Mouse (Mus musculus): ENCODE data around the gene Zmynd8. TPM values are rescaled to one million over a fixed set of nuclear protein-coding genes. Genes with fewer than 3 reads are reported as not detected.

Zmynd8 gene
- total RNA-seq, 2 experiments from 2014 or later, result 13.1 to 23.3 TPM

DNA sequence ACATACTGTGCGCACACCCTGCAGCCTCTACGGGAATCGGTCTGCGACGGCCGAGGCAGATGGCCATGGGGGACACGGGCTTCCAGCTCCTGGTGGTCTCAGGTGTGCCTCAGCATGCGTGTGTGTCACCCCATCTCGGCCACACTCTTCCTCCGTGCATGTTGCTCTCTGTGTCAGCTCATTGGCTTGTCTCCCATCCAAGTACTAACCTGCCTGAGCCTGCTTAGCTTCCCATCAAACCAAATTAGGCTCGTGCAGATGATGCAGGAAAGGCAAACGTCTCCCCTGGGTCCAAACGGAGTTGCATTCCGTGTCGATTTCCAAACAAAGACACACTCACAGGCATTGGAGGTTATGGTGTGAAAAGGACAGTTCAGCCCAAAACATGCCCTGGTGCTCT is 141.0 kb downstream of the Zmynd8 start:
- no peak for TF ChIP-seq CTCF (IDR thresholded peaks at IDR 0.05)
- peak overlapping the region; percentile 48 for H3K27ac ChIP-seq
- intact Hi-C loops (cut with DNase I), result loop anchor here (10.0 kb wide), 1 partner anchor 163 kb away; the partner anchor contains the start of gene Eya2
- no peak for DNase-seq
- peak overlapping the region; percentile 22; the same call in 1 of the 2 replicates for H3K4me3 ChIP-seq

DNA sequence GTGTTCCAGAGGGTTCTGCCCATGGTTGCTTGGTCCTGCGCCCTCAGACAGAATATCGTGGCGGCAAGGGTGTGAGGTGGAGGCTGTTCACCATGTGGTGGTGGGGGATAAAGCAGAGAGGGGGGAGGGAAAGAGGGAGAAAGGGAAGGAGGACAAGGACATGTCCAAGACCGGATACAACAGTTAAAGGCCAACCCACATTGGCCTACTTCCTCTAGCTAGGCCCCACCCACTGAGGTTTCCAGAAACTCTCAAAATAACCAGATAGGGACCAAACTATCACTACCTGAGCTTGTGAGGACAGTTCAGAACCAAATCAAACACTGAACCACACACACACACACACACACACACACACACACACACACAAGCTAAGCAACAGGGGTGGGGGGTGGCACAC is 146.1 kb downstream of the Zmynd8 start:
- DNase-seq, result no peak
- no peak for TF ChIP-seq CTCF (IDR thresholded peaks at IDR 0.05)

DNA sequence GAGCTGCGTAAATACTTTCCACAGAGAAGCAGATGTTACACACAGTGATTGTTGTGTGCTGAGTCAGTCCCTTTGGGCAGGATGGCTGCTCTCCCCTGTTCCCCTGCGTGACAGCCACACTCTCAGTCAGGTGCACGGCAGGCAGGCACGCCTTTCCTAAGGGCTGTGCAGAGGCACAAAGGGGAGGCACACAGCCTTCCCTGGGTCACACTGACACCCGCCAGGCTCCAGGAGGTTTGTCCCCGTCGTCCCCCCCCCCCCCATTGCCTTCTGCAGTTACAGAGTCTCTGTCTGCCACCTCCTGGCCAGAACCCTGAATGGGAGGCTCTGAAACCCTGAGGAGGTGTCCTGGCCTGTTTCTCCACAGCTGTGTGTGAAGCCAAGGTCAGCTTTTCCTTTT is 147.7 kb downstream of the Zmynd8 start:
- Histone ChIP-seq H3K4me3 (no peak overlapping the region), H3K27ac (peak overlapping the region; percentile 46; the same call in 1 of the 2 replicates)
- peak; percentile 61 for TF ChIP-seq CTCF (IDR thresholded peaks at IDR 0.05)
- peak; percentile 64 for DNase-seq
- intact Hi-C loops (cut with DNase I), result loop anchor here (2.0 to 10.0 kb wide), 2 partner anchors 156 to 222 kb away; partner anchors contain the start of gene Eya2

More for the DNA sequence above, 146.1 kb downstream of the Zmynd8 start:
- Histone ChIP-seq H3K4me3 (no peak overlapping the region), H3K27ac (no peak overlapping the region)
- intact Hi-C loops (cut with DNase I), result loop anchor here (10.0 kb wide), 1 partner anchor 158 kb away; the partner anchor contains the start of gene Eya2

DNA sequence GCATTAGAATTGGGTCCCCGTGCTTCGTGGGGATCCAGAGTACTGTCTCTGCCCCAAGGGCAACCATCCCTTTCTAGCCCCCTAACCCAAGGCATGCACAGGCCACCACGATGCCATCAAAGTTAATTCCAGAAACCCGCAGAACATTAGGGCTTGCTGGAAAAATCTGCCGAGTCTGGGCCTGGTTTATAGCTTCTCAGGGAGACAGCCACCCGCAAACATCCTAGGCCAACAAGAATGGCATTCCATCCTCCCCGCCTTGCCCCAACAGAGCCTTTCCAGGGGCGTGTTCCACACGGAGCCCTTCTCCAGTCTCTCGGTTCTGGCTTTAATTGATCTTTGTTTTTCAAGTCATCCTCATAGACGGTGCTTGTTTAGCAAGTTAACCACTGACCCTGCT is 150.4 kb downstream of the Zmynd8 start:
- no peak for TF ChIP-seq CTCF (IDR thresholded peaks at IDR 0.05)
- peak overlapping the region; percentile 46 for H3K27ac ChIP-seq
- peak; percentile 42 for DNase-seq
- intact Hi-C loops (cut with DNase I), result no loop called here
- H3K4me3 ChIP-seq, result no peak overlapping the region

DNA sequence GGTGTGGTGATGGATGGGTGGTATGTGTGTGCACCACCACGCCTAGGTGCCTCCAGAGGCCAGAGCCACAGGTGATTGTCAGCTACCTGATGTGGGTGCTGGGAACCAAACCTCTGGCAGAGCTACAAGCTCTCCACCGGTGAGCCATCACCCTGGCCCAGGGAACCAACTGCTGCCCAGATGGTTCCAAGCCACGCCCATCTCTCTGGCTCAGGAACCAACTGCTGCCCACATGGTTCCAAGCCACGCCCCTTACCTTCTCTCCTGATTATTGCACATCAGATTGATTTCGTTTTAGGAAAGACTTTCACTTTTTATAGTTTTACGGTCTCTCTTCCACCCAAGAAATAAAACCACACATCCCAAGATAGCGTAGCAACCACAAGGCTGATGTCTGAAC is 150.8 kb downstream of the Zmynd8 start:
- peak overlapping the region; percentile 46 for H3K27ac ChIP-seq
- no peak for TF ChIP-seq CTCF (IDR thresholded peaks at IDR 0.05)
- no peak overlapping the region for H3K4me3 ChIP-seq
- intact Hi-C loops (cut with DNase I), result no loop called here
- DNase-seq, result no peak

DNA sequence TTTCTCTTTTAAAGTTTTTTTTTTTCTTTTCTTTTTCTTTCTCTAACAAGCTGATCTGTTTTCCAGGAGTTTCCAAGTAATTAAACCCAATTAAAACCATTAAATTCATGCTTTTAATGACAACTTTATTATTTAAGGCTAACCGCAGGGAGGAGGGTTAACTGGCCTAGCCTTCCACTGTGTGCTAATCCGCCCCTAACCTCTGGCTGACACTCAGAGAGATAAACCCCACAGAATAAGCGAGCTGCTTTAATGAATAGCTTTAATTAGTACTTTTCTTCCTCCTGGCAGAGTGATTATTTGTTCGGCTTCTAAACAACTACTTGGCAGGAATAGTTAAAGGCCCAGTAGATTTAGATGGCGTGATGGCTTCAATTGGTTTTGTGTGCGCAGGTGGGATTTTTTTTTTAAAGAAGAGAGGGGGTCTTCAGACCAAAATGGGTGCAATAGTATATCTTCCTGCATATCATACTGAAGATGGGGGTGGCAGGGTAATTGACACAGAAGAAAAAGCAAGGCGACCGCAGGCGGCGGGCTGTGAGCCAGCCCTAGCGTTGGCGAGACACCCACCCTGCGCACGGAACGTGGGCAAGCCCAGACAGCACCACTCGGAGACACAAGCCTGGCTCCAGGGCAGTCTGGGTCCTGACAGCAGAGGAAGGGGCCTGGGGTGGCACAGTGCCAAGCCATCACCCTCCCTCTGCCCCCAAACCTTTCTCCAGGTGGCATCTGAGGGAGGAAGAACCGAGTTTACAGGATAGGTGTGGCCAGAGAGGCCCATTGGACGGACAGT is 153.3 kb downstream of the Zmynd8 start:
- TF ChIP-seq CTCF (IDR thresholded peaks at IDR 0.05), result no peak
- no peak for DNase-seq
- Histone ChIP-seq H3K27ac (no peak overlapping the region), H3K4me3 (no peak overlapping the region)
- intact Hi-C loops (cut with DNase I), result no loop called here

DNA sequence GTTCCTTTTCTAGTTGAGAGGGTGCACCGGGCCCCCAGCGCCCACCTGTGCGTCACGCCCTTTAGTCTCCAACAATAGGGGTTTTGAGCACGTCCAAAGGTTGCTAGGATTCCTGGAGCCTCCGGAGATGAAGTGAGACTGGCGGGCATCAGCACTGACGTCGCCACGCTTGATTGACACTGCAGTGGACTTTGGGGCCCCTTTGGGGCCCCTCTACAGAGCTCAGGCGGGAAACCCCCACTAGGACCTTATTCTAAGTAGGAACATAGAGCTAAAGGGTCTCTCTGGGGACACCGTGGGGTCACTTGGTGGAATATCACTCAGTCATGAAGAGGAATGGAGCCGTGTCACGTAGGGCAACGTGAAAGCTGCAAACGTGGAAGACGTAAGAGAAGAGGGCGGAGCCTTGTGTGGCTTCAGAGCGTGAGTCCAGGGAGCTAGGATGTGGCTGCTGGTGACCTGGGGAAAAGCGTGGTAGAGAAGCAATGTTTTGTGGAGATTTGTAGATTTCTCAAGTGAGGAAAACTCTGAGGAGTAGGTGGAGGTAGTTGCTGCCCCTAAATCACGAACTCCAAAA is 156.5 kb downstream of the Zmynd8 start:
- no peak for TF ChIP-seq CTCF (IDR thresholded peaks at IDR 0.05)
- DNase-seq, result no peak
- Histone ChIP-seq H3K27ac (peak overlapping the region; percentile 72; the same call in 1 of the 2 replicates), H3K4me3 (no peak overlapping the region)
- intact Hi-C loops (cut with DNase I), result no loop called here

DNA sequence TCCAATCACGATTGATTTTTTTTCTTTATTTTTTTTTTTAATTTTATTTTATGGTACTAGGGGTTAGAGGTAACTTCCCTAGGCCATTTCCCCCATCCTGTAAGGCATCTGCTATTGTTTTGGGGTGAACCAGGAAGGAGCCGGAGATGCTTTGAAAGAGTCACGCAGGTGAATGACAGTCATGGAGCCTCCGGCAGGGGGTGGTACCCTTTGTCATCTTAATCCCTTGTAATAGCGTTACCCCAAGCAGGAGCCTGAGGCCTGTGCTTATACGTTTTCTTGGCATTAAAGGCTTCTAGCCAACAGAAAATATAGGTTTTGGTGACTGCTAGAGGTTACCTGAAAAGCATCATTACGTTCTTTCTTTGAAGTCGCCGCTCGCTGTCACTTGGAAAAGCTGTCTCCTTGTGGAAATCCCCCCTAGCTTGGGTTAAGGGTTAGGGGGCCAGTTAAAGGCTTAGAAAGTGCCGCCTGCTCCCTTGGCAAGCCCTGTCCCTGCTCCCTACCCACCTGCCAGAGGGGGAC is 157.2 kb downstream of the Zmynd8 start:
- intact Hi-C loops (cut with DNase I), result no loop called here
- no peak for TF ChIP-seq CTCF (IDR thresholded peaks at IDR 0.05)
- Histone ChIP-seq H3K27ac (peak overlapping the region; percentile 72), H3K4me3 (no peak overlapping the region)
- DNase-seq, result no peak

DNA sequence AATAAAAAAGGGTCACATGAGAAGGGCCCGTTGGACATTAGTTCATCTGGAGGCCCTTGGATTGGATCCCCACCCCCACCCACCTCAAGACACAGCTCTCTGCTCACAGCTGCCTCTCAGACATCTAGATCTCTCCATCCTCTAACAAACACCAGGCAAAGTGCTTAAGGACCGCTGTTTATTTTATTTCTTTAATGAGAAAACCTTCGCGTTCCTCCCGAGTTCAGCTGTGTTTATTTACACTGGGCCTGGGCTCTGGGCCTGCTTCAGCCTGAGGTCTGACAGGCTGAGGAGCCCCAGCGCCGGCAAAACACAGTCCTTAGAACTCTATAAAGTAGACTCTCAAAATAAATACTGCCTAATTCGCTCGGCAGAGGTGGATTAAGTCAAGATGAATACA is 157.8 kb downstream of the Zmynd8 start:
- intact Hi-C loops (cut with DNase I), result no loop called here
- Histone ChIP-seq H3K27ac (peak overlapping the region; percentile 72), H3K4me3 (no peak overlapping the region)
- peak; percentile 34 for DNase-seq
- no peak for TF ChIP-seq CTCF (IDR thresholded peaks at IDR 0.05)

DNA sequence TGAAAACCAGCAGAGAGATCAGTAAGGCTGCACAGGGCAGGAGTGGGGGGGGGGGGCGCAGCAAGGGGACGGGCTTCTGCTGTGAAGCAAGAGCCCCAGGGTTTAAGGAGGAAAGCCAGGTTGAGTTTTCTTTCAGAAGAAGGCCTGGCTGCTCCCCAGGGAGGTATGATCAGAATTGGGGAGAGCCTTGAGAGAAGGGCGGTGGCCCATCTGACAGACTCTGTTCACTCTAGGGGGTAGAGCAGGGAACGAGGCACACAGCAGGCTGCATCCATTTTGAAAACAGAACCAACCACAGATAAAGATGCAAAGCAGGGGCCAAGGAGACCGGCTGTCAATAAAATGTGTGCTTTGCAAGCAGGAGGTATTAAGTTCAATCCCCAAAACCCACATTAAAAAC is 158.4 kb downstream of the Zmynd8 start:
- no peak for TF ChIP-seq CTCF (IDR thresholded peaks at IDR 0.05)
- no peak for DNase-seq
- H3K27ac ChIP-seq, result peak overlapping the region; percentile 67
- intact Hi-C loops (cut with DNase I), result no loop called here
- no peak overlapping the region for H3K4me3 ChIP-seq

DNA sequence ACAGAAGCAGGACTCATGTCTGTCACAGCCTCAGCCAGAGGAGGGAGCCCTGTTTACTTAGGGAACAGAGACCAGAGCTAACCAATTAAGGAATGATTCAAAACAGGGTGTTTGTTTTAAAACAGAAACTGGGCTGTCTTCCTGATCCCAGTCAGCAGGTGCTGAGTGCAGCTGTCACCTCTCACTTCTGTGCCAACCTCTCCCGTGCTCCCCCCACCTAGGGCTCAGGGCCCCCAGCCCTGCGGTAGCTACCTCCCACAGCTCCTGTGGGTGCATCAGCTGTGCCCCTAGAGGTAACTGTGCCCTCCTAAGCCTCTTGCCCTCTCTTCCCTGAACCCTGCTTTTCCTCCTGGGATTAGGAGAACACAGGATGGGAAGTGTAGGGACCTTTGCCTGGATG is 162.5 kb downstream of the Zmynd8 start:
- no peak for DNase-seq
- Histone ChIP-seq H3K4me3 (no peak overlapping the region), H3K27ac (0 out of 2 replicates have a peak overlapping the region, but pooled peaks have one; percentile 20)
- peak; percentile 0; the same call in 1 of the 2 replicates for TF ChIP-seq CTCF (IDR thresholded peaks at IDR 0.05)
- intact Hi-C loops (cut with DNase I), result no loop called here

Small RNA genes within 50 kb of the gene (microRNA-seq; reads per million reads assigned to microRNA genes)
- gene Gm22692, result not detected

Other genes with a start within 250 kb of the Zmynd8 start
- 10 to 100 TPM; 21.0 to 24.8 TPM for gene Ncoa3, start 93.6 kb upstream of the Zmynd8 start, total RNA-seq (2021)

All from gastrocnemius, adult 2 months (tissue).